Mouse (Mus musculus): ENCODE measurements around the gene Sh3tc1.
A peak's percentile ranks its signal among the peaks of the same experiment; 100 is the strongest.

The Sh3tc1 gene

DNA sequence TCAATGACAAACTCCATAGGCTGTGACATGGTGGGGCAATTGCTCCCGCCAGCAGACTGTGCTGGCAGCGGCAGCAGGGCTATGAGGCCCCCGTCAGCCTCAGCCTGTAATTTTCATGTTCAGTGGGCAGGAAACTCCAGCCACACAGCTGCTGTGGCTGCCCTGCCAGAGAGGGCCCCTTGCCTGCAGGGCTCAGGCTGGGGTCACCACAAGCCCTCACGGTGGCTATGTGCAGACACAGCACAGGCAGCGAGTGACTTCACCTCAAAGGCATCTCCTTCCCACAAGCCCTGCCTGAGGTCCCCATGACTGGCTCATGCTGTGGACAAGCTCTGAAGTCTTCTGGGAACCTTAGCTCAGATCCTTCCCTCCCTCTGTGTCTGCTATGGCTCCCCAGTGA lies 52.7 kb downstream of the Sh3tc1 start:
- no peak for DNase-seq (ENCODE audit: low read depth in 1 of 2, low spot score in 2 of 2)

DNA sequence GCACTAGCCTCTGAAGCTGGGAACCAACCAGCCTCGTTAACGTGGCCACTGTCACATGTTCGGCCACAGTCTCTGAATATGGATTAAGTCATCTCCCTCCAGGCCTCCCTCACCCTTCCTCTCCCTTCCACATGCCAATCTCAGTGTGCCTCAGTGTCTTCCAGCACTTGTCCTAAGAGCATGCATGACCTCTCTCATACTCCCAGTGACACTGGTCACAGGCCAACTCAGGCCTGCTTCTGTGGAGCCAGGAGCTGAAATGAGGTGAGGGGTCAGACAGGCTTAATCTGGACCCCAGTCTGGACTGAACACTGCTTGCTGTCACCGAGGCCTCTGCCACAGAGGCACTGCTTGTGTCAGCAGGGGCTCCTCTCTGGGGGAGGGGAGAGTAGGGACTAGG lies 53.5 kb downstream of the Sh3tc1 start:
- no peak for DNase-seq (ENCODE audit: low read depth in 1 of 2, low spot score in 2 of 2)

DNA sequence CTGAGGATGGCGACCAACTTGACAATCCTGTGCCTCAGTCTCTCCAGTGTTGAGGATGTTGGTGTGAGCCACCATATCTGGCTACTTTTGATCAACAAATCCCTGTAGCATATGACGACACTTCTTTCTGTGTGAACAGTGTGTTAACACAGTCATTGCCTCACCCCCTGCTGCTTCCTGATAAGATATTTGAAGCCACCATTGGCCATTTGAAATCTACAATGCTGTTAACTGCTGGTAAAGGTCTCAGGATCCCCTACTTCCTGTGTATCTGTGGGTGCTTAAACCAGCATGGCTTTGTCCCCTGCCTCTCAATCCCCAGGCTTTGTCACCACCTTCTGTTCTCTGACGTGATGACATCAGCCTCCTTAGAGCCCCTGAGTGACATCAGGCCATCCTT lies 54.7 kb downstream of the Sh3tc1 start:
- DNase-seq (ENCODE audit: low read depth in 1 of 2, low spot score in 2 of 2): no peak

DNA sequence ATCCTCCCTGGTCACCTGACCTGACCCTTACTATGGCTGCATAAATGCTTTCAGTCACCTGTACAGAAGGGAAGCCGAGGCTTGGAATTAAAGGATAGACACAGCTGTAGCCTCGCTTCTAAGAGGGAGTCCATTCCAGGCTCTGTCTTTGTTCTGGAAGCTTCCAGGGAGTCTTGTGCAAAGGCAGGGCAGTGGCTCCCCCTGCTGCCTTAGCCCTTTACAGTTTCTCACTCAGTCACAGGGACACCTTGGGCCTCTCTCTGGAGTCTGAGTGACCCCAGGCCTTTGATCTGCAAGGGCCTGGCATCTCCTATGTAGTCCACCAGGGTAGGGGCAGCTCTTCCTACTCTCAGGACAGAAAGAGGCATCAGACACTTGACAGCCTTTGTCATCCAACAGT lies 58.8 kb downstream of the Sh3tc1 start:
- no peak for DNase-seq (ENCODE audit: low read depth in 1 of 2, low spot score in 2 of 2)

DNA sequence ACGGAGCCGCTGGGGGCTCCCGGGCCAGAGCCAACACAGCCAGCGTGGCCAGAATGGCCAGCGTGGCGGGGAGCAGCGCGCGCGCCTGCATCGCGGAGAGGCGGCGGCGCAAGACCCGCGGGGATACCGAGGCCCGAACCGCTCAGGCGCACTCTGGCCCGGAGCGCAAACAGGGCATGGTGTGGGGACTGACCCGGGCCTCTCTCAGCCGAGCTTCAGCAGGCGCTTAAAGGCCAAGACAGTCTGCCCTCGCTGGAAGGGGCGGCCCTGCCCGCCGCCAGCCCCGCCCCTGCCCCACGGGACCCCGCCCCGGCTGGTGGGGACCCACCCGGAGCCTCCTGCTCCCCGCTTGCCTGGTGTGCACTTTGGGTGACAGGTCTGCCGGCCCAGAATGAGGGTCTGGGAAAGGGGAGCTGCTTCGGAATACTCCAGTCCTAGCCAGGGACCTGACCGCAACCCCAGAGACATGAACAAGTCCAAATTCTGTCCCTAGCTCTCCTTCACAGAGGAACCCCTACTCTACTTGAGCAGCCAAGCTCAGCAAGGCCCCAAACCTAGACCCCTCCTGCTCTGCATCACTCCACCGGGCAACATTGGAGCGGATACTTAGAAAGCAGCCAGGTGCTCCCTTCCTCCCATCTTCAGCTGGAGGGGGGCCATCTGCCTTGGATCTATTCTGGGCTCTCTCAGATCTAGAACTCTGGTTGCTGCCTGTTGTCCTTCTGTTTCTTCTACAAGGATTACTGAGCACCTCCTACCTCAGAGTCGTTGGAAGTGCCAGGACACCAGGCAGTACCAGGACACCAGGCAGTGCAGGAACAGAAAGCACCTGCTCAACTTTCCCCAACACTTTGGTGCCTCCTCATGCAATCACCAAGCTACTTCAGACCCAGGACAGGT lies 60.3 kb downstream of the Sh3tc1 start, which contains the start of gene Htra3:
Gene Htra3, minus strand, starts transcription at position 527 of the 900 bp plus-strand sequence.
- DNase-seq (ENCODE audit: low read depth in 1 of 2, low spot score in 2 of 2): no peak

DNA sequence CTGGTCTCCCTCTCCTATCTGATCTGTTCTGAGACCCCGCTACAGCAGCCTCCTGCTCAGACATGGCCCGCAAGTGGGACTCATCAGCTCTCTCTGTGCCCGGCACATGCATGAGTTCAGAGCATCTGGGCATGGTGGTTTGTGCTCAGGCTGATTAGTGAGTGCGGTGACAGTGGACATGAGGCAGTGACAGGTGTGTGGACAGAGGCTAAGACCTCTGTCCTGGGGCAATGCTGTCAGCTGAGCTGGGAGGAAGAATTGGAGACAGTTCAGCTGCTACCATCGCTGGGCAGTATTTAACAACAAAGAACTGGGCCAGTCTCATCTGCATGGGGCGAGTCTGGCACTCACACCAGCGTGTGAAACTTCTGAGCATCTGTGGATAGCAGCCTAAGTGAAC lies 62.8 kb downstream of the Sh3tc1 start:
- no peak for DNase-seq (ENCODE audit: low read depth in 1 of 2, low spot score in 2 of 2)

DNA sequence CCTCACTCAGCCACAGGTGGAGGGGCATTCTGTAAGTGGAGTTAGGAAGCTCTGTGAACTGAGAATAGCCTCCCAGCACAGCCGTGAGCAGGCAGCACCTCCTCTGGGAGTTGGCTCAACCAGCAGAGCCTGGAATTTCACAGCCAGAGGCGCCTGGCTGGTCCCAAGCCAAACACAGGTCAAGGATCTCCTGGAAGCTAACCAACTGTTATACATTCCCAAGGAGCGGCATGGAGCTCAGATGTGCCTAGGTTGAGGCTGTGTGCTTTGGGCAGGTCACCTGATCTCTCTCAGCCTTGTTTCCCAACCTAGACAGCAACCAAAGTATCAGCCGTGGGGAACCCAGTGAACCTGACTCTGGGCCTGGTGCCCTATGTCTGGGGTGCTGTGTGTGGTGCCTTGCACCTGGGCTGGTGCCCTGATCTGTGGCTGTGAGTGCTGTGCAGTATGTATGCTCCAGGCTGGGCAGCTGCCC lies 65.7 kb downstream of the Sh3tc1 start:
- DNase-seq (ENCODE audit: low read depth in 1 of 2, low spot score in 2 of 2): no peak

DNA sequence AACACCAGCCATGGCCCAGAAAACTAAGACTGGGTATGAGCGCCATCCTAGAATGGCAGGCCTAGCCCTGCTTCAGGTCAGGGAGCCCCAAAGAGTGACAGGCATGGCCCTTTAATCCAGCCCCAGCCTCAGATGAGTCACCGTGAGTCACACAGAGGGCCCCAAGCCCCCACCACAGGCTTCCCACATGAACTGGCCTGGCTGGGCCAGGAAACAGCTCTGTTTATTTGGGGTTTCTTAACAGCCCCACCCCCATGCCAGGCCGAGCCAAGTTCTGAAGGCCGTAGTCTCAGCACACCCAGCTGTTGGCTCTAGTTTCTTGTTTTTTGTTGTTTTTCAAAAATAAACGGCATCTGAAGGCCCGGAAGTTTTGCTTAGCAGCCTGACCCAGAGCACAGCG lies 66.7 kb downstream of the Sh3tc1 start:
- DNase-seq (ENCODE audit: low read depth in 1 of 2, low spot score in 2 of 2): peak; percentile 43 to 49

DNA sequence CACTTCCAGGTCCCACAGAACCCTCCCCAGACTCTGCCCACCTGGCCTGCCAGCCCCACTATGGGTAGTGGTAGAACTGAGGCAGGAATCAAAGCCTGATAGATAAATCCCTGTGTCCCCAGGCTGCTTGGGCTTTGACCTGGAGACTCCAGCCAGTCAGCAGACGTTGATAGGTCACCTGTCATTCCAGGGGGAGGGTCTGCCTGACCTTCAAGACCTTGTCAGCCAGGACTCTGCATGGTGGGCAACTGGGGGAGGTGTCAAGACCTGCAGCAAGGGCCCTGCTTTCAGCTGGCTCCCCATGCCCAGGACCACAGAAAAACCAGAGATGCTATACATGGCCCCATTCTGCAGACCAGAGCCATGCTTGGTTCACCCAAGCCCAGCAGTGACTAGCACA lies 67.2 kb downstream of the Sh3tc1 start:
- DNase-seq (ENCODE audit: low read depth in 1 of 2, low spot score in 2 of 2): no peak

DNA sequence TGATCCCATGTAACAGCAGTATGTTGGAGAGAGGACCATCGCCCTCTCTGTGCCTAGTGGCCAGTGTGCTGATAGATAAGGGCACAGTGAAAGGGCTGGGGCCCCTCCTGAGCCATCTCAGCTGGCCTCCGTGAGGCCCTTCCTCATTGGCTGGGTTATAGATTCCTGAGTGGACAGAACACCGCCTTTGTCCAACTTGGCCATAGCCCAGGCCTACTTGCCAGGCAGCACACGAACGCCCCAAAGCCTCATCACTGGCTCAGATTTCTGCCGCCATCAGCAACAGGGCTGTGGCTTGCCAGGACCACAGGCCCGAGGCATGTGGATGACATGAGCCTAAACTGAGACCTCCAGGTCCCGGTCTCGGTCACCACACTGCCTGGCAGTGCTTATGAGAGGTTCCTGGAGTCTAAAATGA lies 68.3 kb downstream of the Sh3tc1 start:
- DNase-seq (ENCODE audit: low read depth in 1 of 2, low spot score in 2 of 2): no peak

DNA sequence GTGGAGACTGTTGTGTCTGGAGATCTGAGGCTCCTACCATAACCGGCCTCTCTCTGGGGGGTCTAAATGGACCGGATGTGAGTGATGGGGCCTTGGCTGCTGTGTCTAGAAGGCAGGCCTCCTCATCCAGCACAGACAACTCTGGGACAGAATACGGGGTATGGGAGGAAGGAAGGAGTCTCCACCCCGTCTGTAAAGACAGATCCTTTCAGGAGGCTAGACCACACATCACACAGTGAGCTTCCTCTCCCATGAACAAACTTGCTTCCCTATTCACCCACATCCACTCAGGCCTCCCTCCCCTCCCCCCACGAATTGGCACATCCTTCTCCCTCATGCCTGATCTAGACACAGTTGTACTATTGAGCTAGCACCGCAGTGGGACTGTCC lies 69.4 kb downstream of the Sh3tc1 start:
- DNase-seq (ENCODE audit: low read depth in 1 of 2, low spot score in 2 of 2): peak; percentile 66 to 68

DNA sequence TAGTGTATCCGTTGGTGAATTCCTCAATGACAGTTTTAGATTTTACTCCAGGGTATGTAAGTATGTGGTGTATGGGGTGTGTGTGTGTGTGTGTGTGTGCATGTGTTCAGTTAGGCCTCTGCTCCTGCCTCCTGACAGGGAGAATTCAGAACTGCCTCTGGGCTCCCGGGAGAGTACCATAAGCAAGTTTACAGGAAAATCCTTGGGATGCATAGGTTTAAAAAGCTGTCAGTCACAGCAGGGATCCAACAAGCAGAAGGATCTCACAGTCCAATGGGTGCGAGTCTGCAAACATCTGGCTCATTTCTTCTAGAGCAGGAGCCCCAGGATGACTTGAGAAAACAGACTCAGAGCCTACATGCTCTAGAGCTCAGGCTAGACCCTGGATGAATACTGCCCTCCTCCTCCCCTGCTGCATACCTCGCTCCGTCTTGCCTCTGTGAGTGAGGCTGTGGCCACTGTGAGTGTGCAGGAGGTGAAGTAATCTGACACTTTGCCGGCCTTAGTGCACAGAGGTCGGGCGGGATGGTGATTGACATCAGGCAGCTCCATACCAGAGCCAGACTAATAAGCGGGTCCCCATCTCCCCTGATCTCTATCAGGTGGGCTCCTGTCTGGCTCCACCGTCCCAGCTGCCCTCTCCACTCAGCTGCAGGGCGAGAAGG lies 69.9 kb downstream of the Sh3tc1 start:
- no peak for DNase-seq (ENCODE audit: low read depth in 1 of 2, low spot score in 2 of 2)

DNA sequence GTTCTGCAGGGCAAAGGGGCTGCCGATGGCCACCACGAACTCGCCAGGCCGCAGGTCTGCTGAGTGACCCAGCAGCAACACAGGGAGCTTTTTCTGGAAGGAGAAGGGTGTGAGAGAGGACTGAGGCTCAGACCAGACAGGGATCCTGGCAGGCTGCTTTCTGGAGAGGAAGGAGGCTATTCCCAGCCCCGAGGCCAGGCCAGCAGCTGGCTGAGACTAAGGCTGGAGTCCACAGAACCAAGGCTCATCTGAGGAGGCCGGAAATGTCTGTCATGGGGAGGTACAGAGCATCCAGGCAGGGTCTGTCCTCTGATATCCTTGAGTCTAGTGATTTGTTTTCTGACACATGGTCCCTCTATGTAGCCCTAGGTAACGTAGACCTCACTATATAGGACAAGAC lies 73.6 kb downstream of the Sh3tc1 start:
- DNase-seq (ENCODE audit: low read depth in 1 of 2, low spot score in 2 of 2): no peak

DNA sequence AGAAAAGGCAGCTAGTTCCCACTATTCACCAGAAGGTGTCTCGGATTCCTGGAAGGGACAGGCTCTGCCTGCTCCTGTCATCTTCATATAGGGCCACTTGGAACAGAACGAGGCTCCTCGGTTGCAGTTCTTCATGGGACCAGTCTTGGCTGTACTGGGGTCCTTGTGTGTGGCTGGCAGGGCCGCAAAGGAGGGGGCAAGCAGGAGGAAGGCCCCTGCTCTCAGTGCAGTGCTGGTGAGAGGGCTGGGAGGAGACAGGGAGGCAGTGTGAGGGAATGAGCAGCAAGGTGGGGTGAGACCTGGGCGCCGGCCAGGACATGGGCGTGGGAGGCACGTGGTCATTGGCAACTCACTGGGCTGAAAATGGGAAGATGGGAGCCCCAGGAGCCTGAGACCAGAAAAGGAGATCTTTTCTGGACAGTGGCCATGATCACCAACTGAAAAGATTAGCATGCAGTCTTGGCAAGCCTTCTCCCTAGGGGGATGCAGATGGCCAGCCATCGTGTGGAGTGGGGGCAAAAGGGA lies 77.7 kb downstream of the Sh3tc1 start:
- no peak for DNase-seq (ENCODE audit: low read depth in 1 of 2, low spot score in 2 of 2)

DNA sequence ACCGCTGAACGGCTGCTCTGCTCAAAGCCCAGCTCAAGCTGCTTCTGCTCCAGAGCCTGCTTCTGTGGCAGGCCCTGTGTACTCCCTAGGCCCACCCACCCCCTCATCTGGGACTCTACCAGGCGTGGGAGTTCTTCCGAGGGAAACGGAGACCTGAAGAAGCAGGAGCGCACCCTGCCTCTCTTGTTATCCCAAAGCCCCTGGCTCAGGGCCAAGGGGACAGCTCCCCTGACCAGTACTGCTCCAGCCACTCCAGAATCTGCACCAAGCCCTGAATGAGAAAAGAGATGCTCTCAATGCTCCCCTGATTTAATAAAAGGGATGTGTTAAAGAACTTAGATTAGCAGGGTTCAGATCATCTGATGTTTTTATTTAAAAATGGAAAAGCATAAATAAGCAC lies 78.6 kb downstream of the Sh3tc1 start:
- DNase-seq (ENCODE audit: low read depth in 1 of 2, low spot score in 2 of 2): no peak

DNA sequence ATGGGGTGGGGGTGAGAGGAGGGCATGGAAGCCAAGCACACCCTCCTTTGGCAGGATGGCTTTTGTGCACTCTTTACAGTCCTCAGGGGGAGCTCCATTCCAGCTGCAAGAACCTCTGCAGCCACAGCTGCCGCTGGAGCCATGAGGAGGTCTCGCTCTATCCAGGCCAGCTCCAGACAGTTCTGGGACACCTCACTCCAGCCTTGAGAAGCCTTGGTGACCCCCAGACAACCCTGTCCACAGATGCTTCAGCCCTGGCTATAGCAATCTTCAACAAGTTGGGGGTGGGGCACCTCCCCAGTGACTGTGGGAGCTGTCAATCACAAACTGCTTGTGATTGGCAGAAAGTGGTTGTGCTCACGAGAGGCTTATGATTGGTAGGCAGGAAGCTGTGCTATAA lies 80.3 kb downstream of the Sh3tc1 start:
- DNase-seq (ENCODE audit: low read depth in 1 of 2, low spot score in 2 of 2): no peak

DNA sequence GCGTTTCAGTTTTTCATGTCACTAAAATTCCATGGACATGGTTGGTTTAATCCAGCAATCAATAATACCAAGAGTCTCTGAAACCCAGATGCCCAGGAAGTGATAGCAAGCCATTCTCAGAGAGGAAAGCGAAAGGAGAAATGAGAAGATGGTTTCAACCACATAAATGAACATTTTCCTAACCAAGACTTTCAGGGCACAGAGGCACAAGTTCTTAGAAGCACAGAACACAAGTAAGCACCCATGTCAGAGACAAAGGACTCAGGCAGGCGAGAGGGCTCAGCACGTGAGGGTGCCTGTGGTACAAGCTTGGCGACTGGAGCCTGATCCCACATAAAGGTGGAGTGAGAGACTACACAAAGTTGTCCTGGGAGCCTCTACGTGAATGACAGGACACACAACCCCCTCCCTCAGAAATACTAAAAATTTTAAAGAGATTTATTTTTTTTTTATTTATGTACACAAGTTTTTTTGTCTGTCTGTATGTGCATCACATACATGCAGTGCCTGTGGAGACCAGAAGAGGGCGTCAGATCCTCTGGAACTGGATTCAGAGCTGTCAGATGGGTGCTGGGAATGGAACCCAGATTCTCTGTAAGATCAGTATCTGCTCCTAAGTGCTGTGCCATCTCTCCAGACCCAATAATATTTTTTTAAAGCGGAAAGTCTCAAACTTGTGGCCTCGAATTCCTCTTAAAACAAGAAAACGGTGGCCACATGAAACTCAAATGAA lies 83.9 kb downstream of the Sh3tc1 start:
- no peak for DNase-seq (ENCODE audit: low read depth in 1 of 2, low spot score in 2 of 2)

DNA sequence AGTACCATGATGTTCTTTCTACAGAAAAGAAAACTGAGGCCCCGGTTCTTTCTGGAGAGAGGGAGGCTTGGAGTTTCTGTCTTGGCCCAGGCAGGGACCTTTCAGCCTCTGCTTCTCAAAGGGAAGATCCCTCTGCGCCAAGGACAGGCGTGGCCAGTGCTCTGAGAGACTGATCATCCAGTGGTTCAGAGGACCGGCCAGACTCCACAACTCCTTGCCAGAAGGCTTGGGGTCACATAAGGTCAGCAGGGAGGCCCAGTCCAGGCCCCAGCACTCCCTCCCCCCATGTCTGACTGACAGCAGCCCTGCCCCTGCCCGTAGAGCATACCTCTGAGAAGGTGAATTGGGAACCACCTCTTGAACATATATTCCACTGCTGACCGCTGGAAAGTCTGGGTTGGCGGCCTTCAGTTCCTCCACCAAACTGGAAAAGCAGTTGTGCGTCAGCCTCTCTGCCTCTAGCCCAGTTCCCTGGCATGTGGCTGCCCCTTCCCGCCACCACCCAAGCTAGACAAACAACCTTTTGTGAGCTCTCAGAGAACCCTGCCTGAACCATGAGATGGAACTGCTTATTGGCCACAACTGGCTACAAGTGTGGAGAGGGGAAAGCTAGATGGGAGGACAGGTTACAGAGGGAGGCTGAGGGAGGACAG lies 85.9 kb downstream of the Sh3tc1 start:
- DNase-seq (ENCODE audit: low read depth in 1 of 2, low spot score in 2 of 2): no peak

DNA sequence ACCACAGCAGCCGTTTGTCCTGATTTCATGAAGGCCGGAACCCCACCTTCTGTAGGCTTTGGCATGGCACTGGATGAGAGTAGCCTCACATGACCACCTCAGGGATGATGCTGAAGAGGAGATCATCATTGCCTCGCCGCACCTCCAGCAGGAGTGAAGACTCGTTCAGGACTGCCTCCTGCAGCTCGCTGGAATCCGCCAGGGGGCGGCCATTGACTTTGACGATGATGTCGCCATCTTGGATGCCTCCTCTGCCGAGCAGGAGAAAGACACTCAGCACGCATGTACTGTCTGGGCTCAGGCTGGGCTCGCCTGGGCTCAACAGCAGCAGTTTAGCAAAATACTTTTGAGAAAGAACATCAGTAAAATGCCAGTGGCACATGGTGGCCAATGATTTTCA lies 86.9 kb downstream of the Sh3tc1 start:
- no peak for DNase-seq (ENCODE audit: low read depth in 1 of 2, low spot score in 2 of 2)

DNA sequence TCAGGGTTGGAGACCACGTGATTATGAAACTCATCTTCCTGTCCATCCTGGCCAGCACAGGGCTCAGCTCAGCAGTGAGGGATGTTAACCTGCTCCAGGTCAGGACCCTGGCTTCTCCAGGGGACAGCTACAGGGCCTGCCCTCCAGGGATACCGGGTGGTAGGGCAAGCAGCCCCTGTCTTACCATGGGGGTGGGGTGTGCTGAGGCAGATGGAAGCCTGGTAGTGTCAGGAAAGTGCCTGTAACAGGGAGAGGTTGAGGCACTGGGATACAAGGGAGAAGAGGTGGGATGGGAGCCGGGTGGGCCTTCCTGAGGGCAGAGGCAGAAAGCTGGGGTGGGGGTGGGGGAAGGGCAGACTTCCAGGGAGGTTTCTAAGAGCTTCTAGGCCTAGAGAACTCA lies 87.5 kb downstream of the Sh3tc1 start:
- DNase-seq (ENCODE audit: low read depth in 1 of 2, low spot score in 2 of 2): no peak

DNA sequence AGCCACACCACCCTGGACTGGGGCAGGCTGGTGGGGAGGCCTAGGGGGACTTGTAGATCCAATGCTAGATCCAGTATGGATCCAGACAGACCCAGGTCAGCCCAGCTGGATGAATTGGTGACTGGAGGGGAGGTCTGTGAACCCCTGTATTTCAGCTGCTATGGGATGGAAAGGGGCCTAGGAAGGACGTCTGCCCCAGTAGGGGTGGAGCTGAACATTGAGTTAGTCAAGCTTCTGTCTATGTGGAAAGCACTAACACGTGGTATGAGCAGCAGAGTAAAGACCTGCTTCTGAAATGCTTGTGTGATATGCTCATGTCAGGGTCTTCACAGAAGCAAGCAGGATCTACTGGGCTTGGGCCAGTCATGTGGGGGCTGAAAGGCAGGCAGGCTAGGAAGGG lies 91.6 kb downstream of the Sh3tc1 start:
- no peak for DNase-seq (ENCODE audit: low read depth in 1 of 2, low spot score in 2 of 2)
